Comparison of ENCODE assay signal across 9 mouse cellular contexts in genomic region chr5:44414441-44414840, GRCm38 (mm10).
A peak's percentile ranks its signal among the peaks of the same experiment; 100 is the strongest.
DNase-seq lines count a peak whose midpoint lies in the region; ATAC-seq lines count a peak whose summit lies in the region.
"Had no signal": no experiment of that assay in that cellular context is flagged by ENCODE, and none has a peak within 500 bp of the region (broad histone marks: within the 10 kb centered on the region; RNA-seq: fewer than 3 reads in every experiment).

No protein-coding gene starts in this region.

- no peak overlapping the region for H3K4me3 ChIP-seq in hindbrain, embryonic 13.5 days
- no peak overlapping the region for H3K4me3 ChIP-seq in hindbrain, embryonic 12.5 days
- H3K4me3 ChIP-seq: myocyte had no signal

- H3K4me1 ChIP-seq in hindbrain, embryonic 13.5 days (replicated peaks) = no peaks in the 10 kb centered on the region
- no peaks in the 10 kb centered on the region for H3K4me1 ChIP-seq in hindbrain, embryonic 12.5 days

- H3K27me3 ChIP-seq in hindbrain, embryonic 13.5 days = no peaks in the 10 kb centered on the region
- H3K27me3 ChIP-seq in hindbrain, embryonic 12.5 days = no peaks in the 10 kb centered on the region

- H3K27ac ChIP-seq in hindbrain, embryonic 13.5 days = no peak overlapping the region
- no peak overlapping the region for H3K27ac ChIP-seq in hindbrain, embryonic 12.5 days

- ATAC-seq in hindbrain, embryonic 13.5 days (ENCODE audit: low FRiP score) = peak; percentile 54; the same call in 1 of the 2 replicates
- no peak for ATAC-seq in hindbrain, embryonic 12.5 days (ENCODE audit: low FRiP score)

- H3K36me3 ChIP-seq in hindbrain, embryonic 13.5 days = no peaks in the 10 kb centered on the region
- H3K36me3 ChIP-seq in hindbrain, embryonic 12.5 days = no peaks in the 10 kb centered on the region

- no peak overlapping the region for H3K4me2 ChIP-seq in hindbrain, embryonic 13.5 days
- no peak overlapping the region for H3K4me2 ChIP-seq in hindbrain, embryonic 12.5 days (replicated peaks)

- 47% methylated on average over 7 of the region's 7 CpGs for WGBS in hindbrain, embryonic 13.5 days
- 48% methylated on average over 7 of the region's 7 CpGs for WGBS in hindbrain, embryonic 12.5 days

- no peak overlapping the region for H3K9ac ChIP-seq in hindbrain, embryonic 13.5 days
- no peak overlapping the region for H3K9ac ChIP-seq in hindbrain, embryonic 12.5 days

- peak; percentile 12 for DNase-seq in cerebellum, adult 9-10 months
- peak; percentile 87 for DNase-seq in gastrocnemius, postnatal 10 days
- DNase-seq in layer of hippocampus, adult 11-12 months (ENCODE audit: low spot score) = peak; percentile 86
- DNase-seq in lung, postnatal 25 days (ENCODE audit: low spot score) = peak; percentile 16
- peak; percentile 90 for DNase-seq in telencephalon, adult 2 months (ENCODE audit: low read depth, low spot score)
- no peak for DNase-seq in B cell, adult 2 months

- H3K9me3 ChIP-seq in hindbrain, embryonic 13.5 days = no peaks in the 10 kb centered on the region
- no peaks in the 10 kb centered on the region for H3K9me3 ChIP-seq in hindbrain, embryonic 12.5 days (replicated peaks)

Comparison
In these comparisons a context has a peak if more than half of its experiments do, and no peak if none do; other contexts are left out.
1. DNase-seq: peak in cerebellum, adult 9-10 months (single experiment), gastrocnemius, postnatal 10 days (single experiment), layer of hippocampus, adult 11-12 months (single experiment), lung, postnatal 25 days (single experiment) and telencephalon, adult 2 months (single experiment); none in B cell, adult 2 months (0 of 2).